Mouse (Mus musculus): ENCODE data around the gene Dlg4.

Gene Dlg4

GRCm38 (mm10) chr11:70016669-70017068 is at the start of gene Dlg4:
Gene Dlg4 (plus strand): TSS chr11:70016942.
- DNase-seq (ENCODE audit: low spot score in 2 of 2): no peak

GRCm38 (mm10) chr11:69968793-69969192 is 47.9 kb upstream of the Dlg4 start:
- DNase-seq (ENCODE audit: low spot score in 2 of 2): no peak

DNA sequence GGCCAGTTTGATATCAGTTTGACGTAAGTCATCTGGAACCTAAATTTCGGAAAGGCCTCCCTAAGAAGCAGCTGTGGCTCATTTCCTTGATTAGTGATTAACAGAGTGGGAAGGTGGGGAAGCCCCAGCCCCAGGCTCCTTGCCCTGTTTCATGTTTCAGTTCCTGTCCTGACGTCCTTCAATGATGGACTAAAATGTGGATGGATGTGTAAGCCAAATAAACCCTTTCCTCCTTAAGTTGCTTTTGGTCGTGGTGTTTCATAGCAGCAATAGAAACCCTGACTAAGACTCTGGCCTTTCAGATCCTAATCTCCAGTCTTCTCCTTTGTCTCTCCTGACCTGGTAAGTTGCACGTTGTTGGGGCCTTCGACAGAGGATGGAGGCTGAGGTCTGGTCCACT is 46.5 kb upstream of the Dlg4 start:
- no peak for DNase-seq (ENCODE audit: low spot score in 2 of 2)

DNA sequence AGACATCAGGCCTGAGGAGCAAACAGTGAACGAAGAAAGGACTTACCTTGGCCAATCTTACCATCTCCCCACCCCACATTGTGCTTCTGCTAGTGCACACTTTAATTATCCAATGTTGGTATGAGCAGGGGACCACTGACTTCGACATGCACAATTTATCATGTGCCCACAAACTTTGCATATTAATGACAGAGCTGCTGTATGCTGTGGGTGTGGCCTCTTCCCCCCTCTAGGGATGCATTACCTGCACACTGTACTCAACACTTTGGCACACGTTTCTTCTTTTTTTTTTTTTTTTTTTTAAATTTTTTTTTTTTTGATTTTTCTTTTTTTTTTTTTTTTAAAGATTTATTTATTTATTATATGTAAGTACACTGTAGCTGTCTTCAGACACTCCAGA is 46.0 kb upstream of the Dlg4 start:
- DNase-seq (ENCODE audit: low spot score in 2 of 2): no peak

DNA sequence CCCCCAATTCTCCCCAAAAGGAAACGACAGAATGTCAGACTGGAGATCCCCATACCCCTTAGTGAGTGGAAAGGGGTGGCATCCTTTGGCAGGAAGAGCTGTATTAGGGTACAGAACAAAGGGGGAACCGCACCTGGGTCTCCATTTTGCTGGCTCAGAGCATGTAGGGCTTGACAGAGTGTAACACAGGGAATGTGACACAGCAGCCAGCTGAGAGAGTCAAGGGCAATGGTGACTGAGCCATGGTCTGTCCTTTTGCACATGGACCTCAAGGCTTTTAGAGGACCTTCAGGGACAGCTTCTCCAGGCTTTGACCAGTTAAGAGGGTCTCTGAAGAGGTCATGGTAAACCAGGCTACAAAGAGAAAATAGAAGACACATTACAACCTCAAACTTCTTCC is 41.8 kb upstream of the Dlg4 start:
- DNase-seq (ENCODE audit: low spot score in 2 of 2): no peak

- no peak for DNase-seq (ENCODE audit: low spot score in 2 of 2)
Measured at GRCm38 (mm10) chr11:69976271-69976670, 40.5 kb upstream of the Dlg4 start.

DNA sequence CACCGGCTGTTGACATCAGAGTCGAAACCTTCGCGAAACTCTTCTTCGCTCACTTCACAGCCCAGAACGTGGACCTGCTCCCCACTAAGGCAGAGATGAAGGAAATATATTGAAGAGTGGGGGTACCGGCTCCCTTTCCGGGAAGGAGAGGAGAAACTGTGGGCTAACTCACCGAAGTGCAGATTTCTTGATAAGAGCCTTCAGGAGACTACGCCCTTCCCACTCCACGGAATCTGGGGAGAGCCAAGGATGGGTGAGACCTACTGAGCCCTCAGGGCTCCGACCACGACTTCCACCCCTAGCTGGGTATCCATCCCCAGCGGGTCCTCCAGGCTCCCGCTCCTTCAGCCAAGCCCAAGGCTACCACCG is 36.9 kb upstream of the Dlg4 start:
- DNase-seq (ENCODE audit: low spot score in 2 of 2): no peak

DNA sequence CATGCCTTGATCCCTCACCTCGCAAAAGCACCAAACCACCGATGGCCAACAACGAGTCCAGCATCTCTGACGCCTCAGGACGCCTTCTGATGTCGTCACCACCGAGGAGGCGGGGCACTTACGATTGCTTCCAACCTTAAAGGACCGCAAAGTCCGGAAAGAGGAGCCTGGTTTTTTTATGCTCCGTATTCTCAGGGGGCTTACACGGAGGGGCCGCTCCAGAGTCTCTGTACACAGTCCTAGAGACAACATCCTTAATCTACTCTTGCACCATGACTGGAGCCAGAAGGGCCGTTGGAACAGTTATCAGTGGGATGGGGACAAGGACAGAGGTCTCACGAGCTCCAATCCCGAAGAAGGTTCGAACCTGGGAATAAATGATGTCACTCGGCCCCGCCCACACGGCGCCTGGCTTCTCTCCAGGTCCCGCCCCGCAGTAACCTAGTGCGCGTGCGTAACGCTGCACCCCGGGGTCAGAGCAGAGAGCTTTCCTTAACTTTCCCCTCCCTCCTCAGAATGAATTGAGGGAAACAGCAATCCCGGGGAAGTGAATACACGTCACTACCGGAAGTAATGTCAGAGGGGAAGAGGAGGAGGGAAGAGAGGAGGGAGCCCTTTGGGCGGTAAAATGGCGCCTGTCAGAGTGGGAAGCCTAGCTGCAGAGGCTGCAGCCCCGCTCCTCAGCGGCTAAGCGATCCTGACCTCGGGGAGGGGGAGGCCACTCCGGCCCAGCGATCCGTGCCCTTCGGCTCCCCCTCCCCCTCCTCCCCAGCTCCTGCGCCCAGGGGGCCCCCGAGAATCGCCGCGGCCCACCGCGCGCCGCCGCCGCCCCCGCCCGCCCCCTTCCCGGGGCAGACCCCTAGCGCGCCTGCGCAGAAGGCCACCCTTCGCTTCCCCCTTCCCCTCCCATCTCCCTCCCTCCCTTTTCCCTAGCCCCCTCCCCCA is 36.3 kb upstream of the Dlg4 start:
- peak; percentile 99 for DNase-seq (ENCODE audit: low spot score in 2 of 2)

DNA sequence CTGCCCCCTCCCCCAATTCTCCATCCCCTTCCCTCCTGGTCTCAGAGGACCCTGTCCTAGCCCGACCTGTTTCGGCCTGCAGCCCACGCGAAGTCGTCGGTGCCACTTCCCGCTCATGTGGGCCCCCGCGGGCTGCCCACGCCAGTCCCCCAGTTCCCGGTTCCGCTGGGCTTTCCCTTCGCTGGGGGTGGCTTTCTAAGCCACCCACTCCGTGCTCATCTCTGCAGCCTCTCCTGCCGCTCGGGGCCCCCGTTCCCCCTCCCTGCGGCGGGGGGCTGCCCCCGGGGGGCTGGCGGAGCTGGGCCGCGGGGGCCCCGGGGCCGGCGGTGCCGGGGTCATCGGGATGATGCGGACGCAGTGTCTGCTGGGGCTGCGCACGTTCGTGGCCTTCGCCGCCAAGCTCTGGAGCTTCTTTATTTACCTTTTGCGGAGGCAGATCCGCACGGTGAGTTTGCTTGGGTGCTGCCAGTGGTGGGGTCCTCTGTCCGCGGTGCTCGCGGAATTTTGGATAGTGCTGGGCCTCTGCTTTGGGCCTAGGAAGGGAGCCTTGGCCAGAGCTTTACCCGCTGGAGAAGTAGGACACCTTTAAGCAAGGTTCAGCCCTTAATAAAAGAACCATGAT is 35.5 kb upstream of the Dlg4 start, which contains the start of gene Ctdnep1:
Gene Ctdnep1 (plus strand): TSS at position 16 of the 622 bp plus-strand sequence.
- no peak for DNase-seq (ENCODE audit: low spot score in 2 of 2)

DNA sequence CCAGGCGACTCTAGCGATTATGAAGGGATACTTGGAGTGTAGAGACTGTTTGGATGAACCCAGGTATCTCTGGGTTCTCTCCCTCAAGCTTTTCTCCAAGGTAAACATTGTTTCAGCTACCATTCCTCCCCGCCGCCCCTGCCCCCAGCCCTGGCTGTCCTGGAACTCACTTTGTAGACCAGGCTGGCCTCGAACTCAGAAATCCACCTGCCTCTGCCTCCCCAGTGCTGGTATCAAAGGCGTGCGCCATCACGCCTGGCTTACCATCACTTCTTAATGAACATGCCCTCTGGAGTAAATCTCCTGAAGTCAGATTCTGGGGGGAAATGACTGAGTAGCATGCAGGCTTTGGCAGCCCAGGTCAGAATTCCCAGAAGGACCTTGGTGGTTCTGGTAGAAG is 34.5 kb upstream of the Dlg4 start, which contains the start of gene Elp5:
Gene Elp5 (minus strand): TSS at position 293 of the 400 bp plus-strand sequence.
- DNase-seq (ENCODE audit: low spot score in 2 of 2): no peak

DNA sequence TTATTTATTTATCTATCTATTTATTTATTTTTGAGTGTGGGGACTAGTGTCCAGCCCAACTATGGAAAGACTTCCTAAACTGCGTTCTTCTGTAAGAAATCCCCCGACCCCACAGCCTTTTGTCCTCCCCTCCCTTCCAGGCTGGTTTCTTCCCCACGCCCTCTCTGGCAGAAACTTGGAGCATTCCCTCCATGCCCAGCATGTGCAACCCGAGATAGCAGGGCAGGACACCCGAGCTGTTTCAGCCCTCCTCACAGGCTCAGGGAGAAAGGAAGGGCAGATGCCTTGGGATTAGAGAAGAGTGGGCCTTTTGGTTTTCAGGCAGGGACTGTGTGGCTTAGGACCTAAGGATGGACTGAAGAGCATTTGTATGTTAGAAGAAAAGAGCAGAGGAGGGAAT is 33.9 kb upstream of the Dlg4 start:
- DNase-seq (ENCODE audit: low spot score in 2 of 2): no peak

GRCm38 (mm10) chr11:69983377-69983776 is 33.4 kb upstream of the Dlg4 start:
- DNase-seq (ENCODE audit: low spot score in 2 of 2): no peak

DNA sequence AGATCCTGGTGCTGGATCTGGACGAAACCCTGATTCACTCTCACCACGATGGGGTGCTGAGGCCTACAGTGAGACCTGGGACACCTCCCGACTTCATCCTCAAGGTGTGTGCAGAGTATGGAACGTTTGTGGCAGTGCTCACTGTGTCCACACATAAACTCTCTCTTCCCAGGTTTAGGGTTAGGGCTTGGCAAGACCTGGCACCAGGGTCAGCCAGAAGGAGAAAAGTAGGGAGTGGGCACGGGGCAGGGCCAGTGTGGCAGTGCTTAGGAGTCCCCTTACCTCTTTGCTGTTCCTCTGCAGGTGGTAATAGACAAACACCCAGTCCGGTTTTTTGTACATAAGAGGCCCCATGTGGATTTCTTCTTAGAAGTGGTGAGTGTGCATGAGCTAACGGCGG is 32.3 kb upstream of the Dlg4 start:
- no peak for DNase-seq (ENCODE audit: low spot score in 2 of 2)

DNA sequence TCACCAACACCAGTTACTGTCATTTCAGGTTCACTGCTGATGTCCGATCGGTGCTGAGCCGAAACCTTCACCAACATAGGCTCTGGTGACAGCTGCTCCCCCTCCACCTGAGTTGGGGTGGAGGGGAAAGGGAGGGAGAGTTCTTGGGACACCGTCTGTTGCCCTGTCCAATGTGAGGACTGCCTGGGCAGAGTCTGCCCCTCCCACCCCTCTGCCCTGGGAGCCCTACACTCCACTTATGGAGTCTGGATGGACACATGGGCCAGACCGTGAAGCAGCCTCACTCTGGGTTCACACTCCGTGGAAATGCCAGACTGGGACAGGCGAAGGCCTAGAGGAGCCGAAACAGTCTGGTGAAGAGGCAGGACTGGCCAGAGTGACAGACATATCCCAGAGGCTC is 26.8 kb upstream of the Dlg4 start:
- no peak for DNase-seq (ENCODE audit: low spot score in 2 of 2)

DNA sequence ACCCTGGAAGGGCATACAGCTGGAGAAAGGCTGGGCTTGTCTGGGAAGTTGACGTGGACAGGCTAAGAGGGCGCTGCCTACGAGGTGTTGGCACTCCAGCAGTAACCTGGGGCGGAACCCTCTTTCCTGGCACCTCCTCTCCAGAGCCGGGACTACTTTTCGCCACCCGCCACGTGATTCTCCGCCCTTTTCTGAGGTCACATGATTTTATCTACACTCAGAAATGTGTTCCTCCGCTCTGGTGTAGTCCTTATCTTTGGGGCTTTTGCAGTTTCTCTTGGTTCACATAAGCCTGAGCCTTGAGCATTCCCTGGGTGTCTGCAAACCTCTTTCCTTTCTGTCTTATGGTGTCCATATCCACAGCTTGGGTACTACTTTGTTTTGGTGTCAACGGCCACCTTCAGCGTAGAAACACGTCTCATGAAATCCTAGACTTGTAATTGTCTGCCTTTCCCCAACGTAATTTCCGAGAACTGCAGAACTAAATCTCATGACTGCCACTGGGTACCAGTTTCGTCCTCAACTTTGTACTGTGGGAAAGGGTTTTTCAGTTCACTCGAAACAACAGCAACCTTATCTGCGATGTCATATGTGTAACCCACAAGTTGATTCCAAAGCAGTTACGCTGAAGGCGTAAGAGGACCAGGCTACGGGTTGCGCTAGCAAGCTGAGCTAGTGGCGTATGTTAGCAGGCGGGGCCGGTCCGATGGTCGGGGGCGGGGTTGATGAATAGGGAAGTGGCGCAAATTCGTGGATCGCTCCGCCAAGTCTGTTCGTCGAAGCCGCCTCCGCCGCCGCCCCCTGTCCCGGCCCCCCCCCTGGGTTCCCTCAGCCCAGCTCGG is 25.7 kb upstream of the Dlg4 start, which contains the start of gene Gabarap:
Gene Gabarap (plus strand): TSS at position 294 of the 842 bp plus-strand sequence.
- peak; percentile 94 to 96 for DNase-seq (ENCODE audit: low spot score in 2 of 2)

DNA sequence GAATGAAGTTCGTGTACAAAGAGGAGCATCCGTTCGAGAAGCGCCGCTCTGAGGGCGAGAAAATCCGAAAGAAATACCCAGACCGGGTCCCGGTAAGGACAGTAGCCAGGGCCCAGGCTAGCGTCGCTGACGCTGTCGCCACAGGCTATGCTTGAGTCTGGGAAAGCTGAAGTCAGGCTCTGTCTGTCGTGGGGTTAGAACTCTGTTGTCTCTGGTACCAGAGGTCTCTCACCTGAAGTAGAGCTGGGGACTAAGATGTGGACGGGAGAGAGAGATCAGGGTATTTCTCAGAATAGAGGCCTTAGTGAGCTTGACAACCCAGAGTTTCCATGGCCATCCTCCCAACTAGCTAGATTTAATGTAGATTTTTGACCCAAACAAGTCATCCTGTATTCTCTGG is 25.0 kb upstream of the Dlg4 start:
- DNase-seq (ENCODE audit: low spot score in 2 of 2): no peak

DNA sequence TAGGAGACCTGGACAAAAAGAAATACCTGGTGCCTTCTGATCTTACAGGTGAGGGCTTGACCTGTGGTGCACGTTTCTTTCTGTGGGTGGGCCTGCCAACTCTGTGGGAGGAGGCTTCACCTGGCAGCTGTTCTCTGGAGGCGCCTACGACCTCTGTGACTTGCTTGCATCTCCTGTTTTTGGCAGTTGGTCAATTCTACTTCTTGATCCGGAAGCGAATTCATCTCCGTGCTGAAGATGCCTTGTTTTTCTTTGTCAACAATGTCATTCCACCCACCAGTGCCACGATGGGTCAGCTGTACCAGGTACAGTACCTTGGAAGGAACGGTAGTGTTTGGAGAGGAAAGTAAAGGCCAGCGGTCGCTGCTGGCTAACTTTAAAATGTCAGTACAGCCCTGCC is 24.3 kb upstream of the Dlg4 start:
- no peak for DNase-seq (ENCODE audit: low spot score in 2 of 2)

GRCm38 (mm10) chr11:69992932-69993331 is 23.8 kb upstream of the Dlg4 start:
- no peak for DNase-seq (ENCODE audit: low spot score in 2 of 2)

- no peak for DNase-seq (ENCODE audit: low spot score in 2 of 2)
Measured at GRCm38 (mm10) chr11:69994401-69995090, 22.2 kb upstream of the Dlg4 start.

- DNase-seq (ENCODE audit: low spot score in 2 of 2): peak; percentile 94 to 98
Measured at GRCm38 (mm10) chr11:69995391-69995960, 21.3 kb upstream of the Dlg4 start, which contains the start of gene Phf23. Gene Phf23 (plus strand): TSS chr11:69995777.

Measured in urinary bladder, postnatal 36 days (tissue).